8 mouse cellular contexts compared by ENCODE assay signal in genomic region chr10:42055224-42056165, GRCm38 (mm10). TPM values are rescaled to one million over a fixed set of nuclear protein-coding genes. Genes with fewer than 3 reads are reported as not detected.
DNase-seq lines count a peak whose midpoint lies in the region; ATAC-seq and TF ChIP-seq lines count a peak whose summit lies in the region.

No protein-coding gene starts in this region.

- no peak overlapping the region; the same call in 1 of the 2 replicates for H3K4me3 ChIP-seq in kidney, postnatal 0 days (replicated peaks; ENCODE audit: low read depth, low read length)
- H3K4me3 ChIP-seq in limb, embryonic 14.5 days (replicated peaks; ENCODE audit: low read length) = no peak overlapping the region
- H3K4me3 ChIP-seq in stomach, embryonic 15.5 days (replicated peaks) = no peak overlapping the region

- no peak; the same call in 1 of the 2 replicates for ATAC-seq in kidney, postnatal 0 days (replicated peaks; ENCODE audit: low FRiP score, low read depth)
- peak; percentile 96 for ATAC-seq in erythroid progenitor cell, adult 5-6 weeks (replicated peaks; ENCODE audit: low FRiP score, poor library complexity, severe bottlenecking)
- ATAC-seq in limb, embryonic 14.5 days (ENCODE audit: low FRiP score, low read depth) = 0 out of 2 replicates have a peak, but pooled peaks have one; percentile 71
- peak; percentile 77; the same call in 1 of the 2 replicates for ATAC-seq in stomach, embryonic 15.5 days (ENCODE audit: insufficient read depth, low FRiP score, low read depth)

- H3K9me3 ChIP-seq in kidney, postnatal 0 days (replicated peaks; ENCODE audit: low read length) = no peaks in the 10 kb centered on the region
- H3K9me3 ChIP-seq in limb, embryonic 14.5 days (ENCODE audit: control insufficient read depth, low read length) = no peaks in the 10 kb centered on the region
- no peaks in the 10 kb centered on the region for H3K9me3 ChIP-seq in stomach, embryonic 15.5 days

- no peak for DNase-seq in kidney, postnatal 0 days (ENCODE audit: low spot score)
- DNase-seq in kidney, adult 11 months = no peak
- DNase-seq in limb, embryonic 14.5 days (ENCODE audit: low spot score) = no peak
- no peak for DNase-seq in urinary bladder, postnatal 25 days (ENCODE audit: low spot score)
- DNase-seq in right cerebral cortex, postnatal 14 days = no peak
- no peak for DNase-seq in retina, embryonic 14.5 days (ENCODE audit: low spot score)

- H3K27me3 ChIP-seq in kidney, postnatal 0 days (ENCODE audit: insufficient read depth, low read length) = no peaks in the 10 kb centered on the region
- no peaks in the 10 kb centered on the region for H3K27me3 ChIP-seq in limb, embryonic 14.5 days (ENCODE audit: control insufficient read depth, insufficient read depth, low read length)
- no peaks in the 10 kb centered on the region for H3K27me3 ChIP-seq in stomach, embryonic 15.5 days (replicated peaks)

- no peaks in the 10 kb centered on the region for H3K36me3 ChIP-seq in kidney, postnatal 0 days (ENCODE audit: insufficient read depth, low read length)
- no peaks in the 10 kb centered on the region for H3K36me3 ChIP-seq in limb, embryonic 14.5 days (ENCODE audit: control insufficient read depth, insufficient read depth, low read length)
- no peaks in the 10 kb centered on the region for H3K36me3 ChIP-seq in stomach, embryonic 15.5 days

- WGBS in kidney, postnatal 0 days = 40% methylated on average over 28 of the region's 29 CpGs
- 49% methylated on average over 28 of the region's 29 CpGs for WGBS in limb, embryonic 14.5 days
- 58% methylated on average over 28 of the region's 29 CpGs for WGBS in stomach, embryonic 15.5 days

- H3K4me1 ChIP-seq in kidney, postnatal 0 days (replicated peaks; ENCODE audit: insufficient read depth, low read length) = no peaks in the 10 kb centered on the region
- H3K4me1 ChIP-seq in limb, embryonic 14.5 days (ENCODE audit: control insufficient read depth, insufficient read depth, low read length) = peaks cover 22% of the 10 kb centered on the region
- H3K4me1 ChIP-seq in stomach, embryonic 15.5 days = 0 out of 2 replicates have a peak, but pooled peaks cover 3% of the 10 kb centered on the region

- peak overlapping the region; percentile 28; the same call in 1 of the 2 replicates for H3K4me2 ChIP-seq in kidney, postnatal 0 days (ENCODE audit: low read length)
- H3K4me2 ChIP-seq in limb, embryonic 14.5 days (replicated peaks; ENCODE audit: low read depth, low read length, severe bottlenecking) = 0 out of 2 replicates have a peak overlapping the region, but pooled peaks have one; percentile 9
- peak overlapping the region; percentile 19; the same call in 1 of the 2 replicates for H3K4me2 ChIP-seq in stomach, embryonic 15.5 days

- no peak overlapping the region for H3K27ac ChIP-seq in kidney, postnatal 0 days
- H3K27ac ChIP-seq in limb, embryonic 14.5 days (replicated peaks; ENCODE audit: low read depth, low read length) = no peak overlapping the region
- no peak overlapping the region for H3K27ac ChIP-seq in stomach, embryonic 15.5 days

- TF ChIP-seq CTCF in kidney, postnatal 0 days (IDR thresholded peaks at IDR 0.05; ENCODE audit: low read depth) = no peak

- TF ChIP-seq POLR2A in limb, embryonic 14.5 days (IDR thresholded peaks at IDR 0.05; ENCODE audit: borderline replicate concordance, extremely low read depth, insufficient read depth, insufficient read length) = no peak

- H3K9ac ChIP-seq in kidney, postnatal 0 days (ENCODE audit: low read depth, low read length) = no peak overlapping the region
- H3K9ac ChIP-seq in limb, embryonic 14.5 days (ENCODE audit: low read depth, low read length, severe bottlenecking) = no peak overlapping the region
- H3K9ac ChIP-seq in stomach, embryonic 15.5 days = no peak overlapping the region

RNA-seq across cellular contexts. Expression of gene Armc2, which starts 37.3 kb away (rescaled TPM):
- 0.71 and 1.4 TPM in 2 replicates for polyA plus RNA-seq in kidney, postnatal 0 days (2015; fragmentation: Nextera tagmentation; extraction: Ambion mirVana)
- total RNA-seq in erythroid progenitor cell, adult 5-6 weeks (2015; ENCODE audit: low replicate concordance) = not detected in 2 replicates
- total RNA-seq in erythroid progenitor cell, adult 5-6 weeks (2017; ENCODE audit: low replicate concordance) = not detected in 2 replicates
- polyA plus RNA-seq in limb, embryonic 14.5 days (2012; rRNA removed) = 4.2 and 4.8 TPM in 2 replicates
- 3.6 and 4.0 TPM in 2 replicates for polyA plus RNA-seq in limb, embryonic 14.5 days (2014; fragmentation: Nextera tagmentation; extraction: Ambion mirVana)
- 2.0 TPM in 2 replicates for polyA plus RNA-seq in stomach, embryonic 15.5 days (2015; fragmentation: Nextera tagmentation; extraction: Ambion mirVana)
